In genomic region chr2:93475040-93475439, GRCm38 (mm10) we compare ENCODE assay signal across 8 mouse cellular contexts. TPM values are rescaled to one million over a fixed set of nuclear protein-coding genes. Genes with fewer than 3 reads are reported as not detected.
A peak's percentile ranks its signal among the peaks of the same experiment; 100 is the strongest.
DNase-seq lines count a peak whose midpoint lies in the region; ATAC-seq and TF ChIP-seq lines count a peak whose summit lies in the region.

No protein-coding gene starts in this region.

- no peak overlapping the region for H3K27ac ChIP-seq in kidney, embryonic 16.5 days (ENCODE audit: low read length)
- H3K27ac ChIP-seq in liver, embryonic 11.5 days (ENCODE audit: low read depth, low read length), result no peak overlapping the region
- H3K27ac ChIP-seq in neural tube, embryonic 13.5 days (replicated peaks), result no peak overlapping the region
- H3K27ac ChIP-seq in stomach, postnatal 0 days (replicated peaks), result no peak overlapping the region

- peak; percentile 63 for ATAC-seq in granulocyte monocyte progenitor cell, adult 5-6 weeks (replicated peaks; ENCODE audit: poor library complexity, severe bottlenecking)
- peak; percentile 28; the same call in 1 of the 2 replicates for ATAC-seq in kidney, embryonic 16.5 days (ENCODE audit: low FRiP score, low TSS enrichment)
- ATAC-seq in liver, embryonic 11.5 days (replicated peaks; ENCODE audit: low FRiP score), result peak; percentile 37; the same call in 1 of the 2 replicates
- peak; percentile 47 for ATAC-seq in neural tube, embryonic 13.5 days (ENCODE audit: low read depth)
- peak; percentile 14 for ATAC-seq in stomach, postnatal 0 days (ENCODE audit: low FRiP score, low TSS enrichment)

- no peaks in the 10 kb centered on the region for H3K9me3 ChIP-seq in kidney, embryonic 16.5 days (ENCODE audit: low read length)
- H3K9me3 ChIP-seq in liver, embryonic 11.5 days (ENCODE audit: control insufficient read depth, low read length), result no peaks in the 10 kb centered on the region
- no peaks in the 10 kb centered on the region for H3K9me3 ChIP-seq in neural tube, embryonic 13.5 days
- H3K9me3 ChIP-seq in stomach, postnatal 0 days (ENCODE audit: control insufficient read depth, low read length), result no peaks in the 10 kb centered on the region

- TF ChIP-seq CTCF in stomach, postnatal 0 days (IDR thresholded peaks at IDR 0.05; ENCODE audit: low read depth), result peak; percentile 97

- no peak overlapping the region for H3K9ac ChIP-seq in kidney, embryonic 16.5 days (replicated peaks; ENCODE audit: low read length)
- no peak overlapping the region for H3K9ac ChIP-seq in liver, embryonic 11.5 days (ENCODE audit: low read depth, low read length)
- H3K9ac ChIP-seq in neural tube, embryonic 13.5 days, result no peak overlapping the region
- no peak overlapping the region for H3K9ac ChIP-seq in stomach, postnatal 0 days (ENCODE audit: low read length)

- peaks cover 10% of the 10 kb centered on the region for H3K4me1 ChIP-seq in kidney, embryonic 16.5 days (ENCODE audit: insufficient read depth, low read length)
- peaks cover 5% of the 10 kb centered on the region; the same call in 1 of the 2 replicates for H3K4me1 ChIP-seq in liver, embryonic 11.5 days (replicated peaks; ENCODE audit: control insufficient read depth, insufficient read depth, low read length)
- H3K4me1 ChIP-seq in neural tube, embryonic 13.5 days (replicated peaks), result peaks cover 9% of the 10 kb centered on the region
- 0 out of 2 replicates have a peak, but pooled peaks cover 2% of the 10 kb centered on the region for H3K4me1 ChIP-seq in stomach, postnatal 0 days (replicated peaks; ENCODE audit: control insufficient read depth, insufficient read depth)

- H3K36me3 ChIP-seq in kidney, embryonic 16.5 days (ENCODE audit: insufficient read depth, low read length), result no peaks in the 10 kb centered on the region
- no peaks in the 10 kb centered on the region for H3K36me3 ChIP-seq in liver, embryonic 11.5 days (ENCODE audit: control insufficient read depth, insufficient read depth, low read length)
- no peaks in the 10 kb centered on the region for H3K36me3 ChIP-seq in neural tube, embryonic 13.5 days
- no peaks in the 10 kb centered on the region for H3K36me3 ChIP-seq in stomach, postnatal 0 days (ENCODE audit: control insufficient read depth, insufficient read depth, low read length)

- H3K4me2 ChIP-seq in kidney, embryonic 16.5 days (replicated peaks; ENCODE audit: low read depth, low read length), result no peak overlapping the region
- H3K4me2 ChIP-seq in liver, embryonic 11.5 days, result no peak overlapping the region
- no peak overlapping the region for H3K4me2 ChIP-seq in neural tube, embryonic 13.5 days
- no peak overlapping the region for H3K4me2 ChIP-seq in stomach, postnatal 0 days (replicated peaks; ENCODE audit: low read depth)

- H3K27me3 ChIP-seq in kidney, embryonic 16.5 days (ENCODE audit: insufficient read depth, low read length), result peaks cover 16% of the 10 kb centered on the region
- H3K27me3 ChIP-seq in liver, embryonic 11.5 days (replicated peaks; ENCODE audit: control insufficient read depth, insufficient read depth, low read length), result peaks cover 10% of the 10 kb centered on the region
- H3K27me3 ChIP-seq in neural tube, embryonic 13.5 days, result peaks cover 23% of the 10 kb centered on the region
- no peaks in the 10 kb centered on the region for H3K27me3 ChIP-seq in stomach, postnatal 0 days (ENCODE audit: control insufficient read depth, insufficient read depth, low read length)

- DNase-seq in 416B (ENCODE audit: low read depth), result peak; percentile 79
- peak; percentile 90 for DNase-seq in adrenal gland, adult 2 months
- peak; percentile 89 for DNase-seq in embryo, embryonic 9.5 days (ENCODE audit: extremely low spot score)
- DNase-seq in liver, embryonic 11.5 days (ENCODE audit: low spot score), result peak; percentile 81
- DNase-seq in stomach, postnatal 0 days (ENCODE audit: low spot score), result peak; percentile 90

- 0% methylated on average over 11 of the region's 11 CpGs for WGBS in kidney, embryonic 16.5 days
- 3% methylated on average over 11 of the region's 11 CpGs for WGBS in liver, embryonic 11.5 days
- WGBS in neural tube, embryonic 13.5 days, result 1% methylated on average over 11 of the region's 11 CpGs
- WGBS in stomach, postnatal 0 days, result 2% methylated on average over 11 of the region's 11 CpGs

- TF ChIP-seq EP300 in stomach, postnatal 0 days (optimal IDR thresholded peaks at IDR 0.05), result no peak

- H3K4me3 ChIP-seq in kidney, embryonic 16.5 days (ENCODE audit: low read length), result no peak overlapping the region
- no peak overlapping the region for H3K4me3 ChIP-seq in liver, embryonic 11.5 days (ENCODE audit: low read depth, low read length)
- no peak overlapping the region for H3K4me3 ChIP-seq in neural tube, embryonic 13.5 days
- H3K4me3 ChIP-seq in stomach, postnatal 0 days (ENCODE audit: low read depth, low read length), result no peak overlapping the region

RNA-seq across cellular contexts. Expression of gene Cd82, which starts 12.1 kb away (rescaled TPM):
- total RNA-seq in adrenal gland, adult 2 months (2021), result 10 to 100 TPM; 58.9 to 83.2 TPM
- polyA plus RNA-seq in adrenal gland, adult 2 months (2012; rRNA removed), result 125 and 137 TPM in 2 replicates
- 17.7 and 22.8 TPM in 2 replicates for total RNA-seq in granulocyte monocyte progenitor cell, adult 5-6 weeks (2014; fragmentation: Nextera tagmentation)
- total RNA-seq in granulocyte monocyte progenitor cell, adult 5-6 weeks (2017), result 11.3 and 23.5 TPM in 2 replicates
- polyA plus RNA-seq in kidney, embryonic 16.5 days (2015; fragmentation: Nextera tagmentation; extraction: Ambion mirVana), result 64.1 and 71.8 TPM in 2 replicates
- polyA plus RNA-seq in liver, embryonic 11.5 days (2014; fragmentation: Nextera tagmentation; extraction: Ambion mirVana), result 16.5 and 16.9 TPM in 2 replicates
- polyA plus RNA-seq in neural tube, embryonic 13.5 days (2015; fragmentation: Nextera tagmentation; extraction: Ambion mirVana), result 23.9 and 26.8 TPM in 2 replicates
- 93.5 and 105 TPM in 2 replicates for polyA plus RNA-seq in stomach, postnatal 0 days (2015; fragmentation: Nextera tagmentation; extraction: Ambion mirVana)
